Mouse (Mus musculus): ENCODE measurements around the gene Rps3. TPM values are rescaled to one million over a fixed set of nuclear protein-coding genes. Genes with fewer than 3 reads are reported as not detected.
"Not testable (repeated sequence)": the region's sequence is repeated elsewhere in the genome, so short reads cannot be mapped to it uniquely, and the experiment has no call there.

Rps3 gene
- 100 to 1,000 TPM; 215 to 261 TPM for total RNA-seq (2021)

DNA sequence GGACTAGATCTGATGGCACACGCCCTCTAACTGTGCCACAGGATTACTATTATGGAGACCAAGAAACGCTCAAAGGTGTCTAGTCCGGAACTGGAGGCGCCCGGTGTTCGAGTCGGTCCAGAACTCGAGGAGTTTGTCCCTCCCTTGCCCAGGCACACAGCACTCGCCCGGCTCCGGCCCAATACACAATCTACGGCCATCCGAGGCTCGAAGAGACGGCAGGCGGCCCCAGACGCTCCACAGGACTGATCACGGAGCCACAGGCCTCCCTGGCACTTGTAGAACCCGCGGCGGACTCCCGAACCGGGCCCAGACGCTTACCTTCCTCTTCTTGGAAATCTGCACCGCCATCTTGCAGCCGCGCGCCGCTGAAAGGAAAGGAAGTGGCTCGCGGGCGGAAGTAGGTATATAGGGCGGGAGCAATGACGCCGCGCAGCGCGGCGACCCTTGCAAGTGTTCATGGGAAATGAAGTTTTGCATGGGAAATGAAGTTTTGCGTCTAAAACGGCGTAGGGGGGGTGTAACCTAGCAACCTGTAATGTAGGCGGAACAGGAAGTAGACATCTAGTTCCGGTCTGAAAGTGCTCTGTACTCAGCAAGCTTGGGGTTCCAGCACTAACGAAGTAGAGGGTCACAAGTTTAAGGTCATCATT is at the start of gene Rps3:
Gene Rps3 (minus strand): TSS at position 468 of the 653 bp plus-strand sequence.
- DNase-seq (ENCODE audit: low spot score in 2 of 2): peak; percentile 93 to 96
- intact Hi-C loops (cut with DNase I): loop anchor here (10.0 kb wide), 1 partner anchor 381 kb away; the partner anchor contains the start of gene Spcs2

DNA sequence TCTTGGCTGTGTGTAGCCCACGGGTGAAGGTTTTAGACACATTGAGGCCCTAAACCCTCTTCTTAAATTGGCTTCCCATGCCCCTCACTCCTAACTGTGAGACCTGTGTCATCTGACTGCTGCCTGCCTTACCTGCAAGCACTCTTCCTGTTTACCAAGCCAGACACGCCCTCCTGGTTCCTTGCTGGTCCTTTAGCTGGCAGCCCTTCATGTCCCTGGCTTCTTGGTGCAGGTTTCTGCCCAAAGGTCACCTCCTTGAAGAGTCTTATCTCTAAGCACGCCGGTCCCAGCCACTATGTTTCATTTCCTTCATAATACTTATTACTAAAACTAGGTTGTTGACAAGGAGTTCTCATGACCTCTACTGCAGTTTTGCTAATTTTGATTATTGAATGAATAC is 49.0 kb upstream of the Rps3 start:
- no peak for DNase-seq (ENCODE audit: low spot score in 2 of 2)
- intact Hi-C loops (cut with DNase I): no loop called here

DNA sequence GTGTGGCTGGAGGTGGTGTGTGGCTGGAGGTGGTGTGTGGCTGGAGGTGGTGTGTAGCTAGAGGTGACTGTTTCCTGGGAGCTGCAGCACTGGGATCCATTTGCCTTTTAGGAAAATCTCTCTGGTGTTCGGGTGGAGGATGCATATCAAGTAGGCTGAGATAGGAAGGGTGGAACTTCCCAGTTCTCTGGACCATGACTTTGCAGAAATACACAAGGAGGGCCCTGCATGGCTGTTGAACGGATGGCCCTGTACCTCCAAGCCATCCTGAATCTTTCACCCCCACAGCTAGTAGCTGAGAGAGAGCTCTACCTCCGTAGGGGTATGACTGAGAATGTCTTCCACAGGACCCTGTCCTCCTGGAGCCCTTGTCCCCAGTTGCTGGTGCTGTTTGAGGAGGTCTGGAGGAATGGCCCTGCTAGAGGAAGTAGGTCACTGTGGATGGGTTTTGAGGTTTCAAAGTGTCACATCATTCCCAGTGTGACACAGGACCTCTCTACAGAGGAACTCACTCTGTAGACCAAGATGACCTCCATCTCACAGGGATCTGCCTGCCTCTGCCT is 48.0 kb upstream of the Rps3 start:
- DNase-seq (ENCODE audit: low spot score in 2 of 2): no peak
- intact Hi-C loops (cut with DNase I): no loop called here

DNA sequence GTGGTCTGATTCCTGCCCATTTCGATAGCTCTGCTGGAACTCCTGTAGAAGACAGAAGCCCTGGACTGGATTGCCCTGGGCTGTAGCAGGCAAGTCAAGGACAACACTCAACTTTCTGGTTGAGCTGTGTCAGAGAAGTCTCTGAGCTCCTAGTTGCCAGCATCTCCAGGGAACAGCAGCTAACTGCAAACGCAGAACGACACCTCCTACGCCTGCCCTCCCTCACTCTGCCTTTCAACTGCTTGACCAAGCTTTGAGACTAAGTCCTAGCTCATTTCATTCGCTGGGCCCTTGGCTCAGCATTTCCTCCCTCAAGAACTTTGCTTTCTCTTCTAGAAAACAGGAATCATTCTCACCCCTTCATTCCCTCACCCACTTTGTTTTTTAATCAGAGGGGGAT is 45.9 kb upstream of the Rps3 start:
- peak; percentile 53 to 66 for DNase-seq (ENCODE audit: low spot score in 2 of 2)
- intact Hi-C loops (cut with DNase I): no loop called here

DNA sequence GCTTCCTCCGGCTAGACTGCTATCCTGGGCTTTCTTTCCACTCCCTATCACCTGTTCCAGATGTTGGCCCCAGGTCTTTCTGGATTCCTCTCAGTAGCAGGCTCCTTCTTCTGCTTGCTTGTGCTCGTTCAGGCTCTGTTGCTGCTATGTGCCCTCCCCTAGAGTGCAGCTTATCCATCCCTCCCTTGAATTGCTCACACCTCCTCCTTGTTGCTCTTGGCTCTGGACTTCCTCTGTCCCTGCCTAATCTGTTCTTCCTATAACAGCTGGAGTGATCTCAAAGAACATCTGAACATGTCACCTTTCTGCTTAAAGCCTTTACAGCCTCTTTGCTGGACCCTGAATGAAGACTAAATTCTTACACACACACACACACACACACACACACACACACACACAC is 45.0 kb upstream of the Rps3 start:
- intact Hi-C loops (cut with DNase I): no loop called here
- DNase-seq (ENCODE audit: low spot score in 2 of 2): no peak

DNA sequence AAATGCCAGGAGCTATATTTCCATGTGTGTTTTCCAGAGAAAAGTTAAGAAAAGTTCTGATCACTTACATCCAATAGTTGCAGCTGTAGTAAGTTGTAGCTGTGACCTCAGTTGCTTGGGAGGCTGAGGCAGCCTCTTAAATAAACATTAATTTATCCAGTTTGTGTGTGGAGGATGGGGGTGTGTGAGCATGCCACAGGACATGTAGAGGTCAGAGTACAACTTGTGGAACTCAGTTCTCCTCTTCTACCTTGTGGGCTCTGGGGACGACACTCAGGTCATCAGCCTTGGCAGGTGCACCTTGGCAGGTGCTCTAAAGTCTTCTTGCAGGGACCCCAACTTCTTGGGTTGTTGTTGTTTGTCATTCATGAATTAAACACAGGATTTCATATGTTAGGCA is 40.3 kb upstream of the Rps3 start:
- DNase-seq (ENCODE audit: low spot score in 2 of 2): no peak
- intact Hi-C loops (cut with DNase I): no loop called here

DNA sequence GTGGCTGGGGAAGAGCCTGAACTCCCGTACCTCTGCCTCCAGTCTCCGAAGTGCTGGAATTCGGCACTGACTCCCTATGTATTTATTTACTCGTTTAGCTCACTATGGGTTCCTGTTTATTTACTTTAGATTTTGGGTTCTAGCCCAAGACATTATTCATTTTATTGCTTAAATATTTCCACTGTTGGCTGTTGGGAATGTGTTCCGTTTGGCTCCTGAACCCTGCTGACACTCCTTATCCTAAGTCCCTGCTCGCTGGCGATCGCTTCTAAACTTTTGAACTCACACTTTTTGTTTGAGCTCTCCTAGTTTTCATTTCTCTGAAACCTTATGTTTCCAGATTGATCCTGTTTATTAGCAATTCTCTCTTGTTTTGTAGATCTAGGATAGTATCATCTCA is 39.6 kb upstream of the Rps3 start:
- intact Hi-C loops (cut with DNase I): no loop called here
- DNase-seq (ENCODE audit: low spot score in 2 of 2): no peak

DNA sequence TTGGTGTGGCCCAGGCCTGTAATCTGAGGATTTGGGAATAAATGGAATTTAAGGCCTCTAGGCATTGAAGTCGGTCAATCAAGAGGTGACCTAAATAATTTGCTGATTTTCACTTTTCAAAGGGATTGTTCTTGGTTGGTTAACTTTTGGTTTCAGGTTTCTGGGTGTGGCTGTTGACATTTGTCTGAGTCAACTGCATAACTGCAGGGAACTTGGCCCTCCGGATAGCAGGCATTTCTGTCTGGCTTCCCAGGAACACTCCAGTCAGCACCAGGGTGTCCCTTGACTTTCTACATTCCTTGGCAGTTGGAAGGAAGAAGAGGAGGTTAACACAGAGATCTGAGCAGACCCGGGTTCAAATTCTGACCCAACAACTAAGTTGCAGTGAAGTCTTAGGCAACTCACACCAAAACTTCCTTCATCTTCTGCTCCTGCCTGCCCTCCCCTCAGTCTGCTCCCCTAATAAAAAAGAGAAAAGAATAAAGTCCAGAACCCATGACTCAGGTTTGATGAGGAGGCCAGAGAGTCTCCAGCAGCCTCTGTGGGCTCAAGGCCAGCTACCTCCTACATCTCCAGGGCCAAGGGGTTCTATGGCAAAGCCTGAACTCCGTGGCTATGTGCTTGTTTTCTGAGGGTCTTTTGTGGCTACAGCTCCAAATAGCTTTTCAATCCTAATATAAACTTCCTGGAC is 35.6 kb upstream of the Rps3 start:
- intact Hi-C loops (cut with DNase I): no loop called here

DNA sequence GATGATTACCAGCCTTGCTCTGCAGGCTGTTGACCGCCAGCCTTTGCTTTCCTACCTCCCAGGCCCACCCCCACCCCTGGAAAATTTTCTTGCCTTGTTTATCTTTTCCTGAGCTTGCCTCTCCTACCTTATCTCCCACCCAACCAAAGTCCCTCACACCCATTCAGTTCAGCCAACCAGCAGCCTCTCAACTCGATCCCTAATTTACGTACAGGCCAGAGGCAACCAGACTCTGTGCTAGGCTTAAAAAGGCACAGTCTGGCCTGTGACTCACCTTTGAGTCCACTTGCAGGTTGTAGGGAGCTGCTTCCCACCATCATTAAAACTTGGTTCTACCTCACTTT is 33.2 kb upstream of the Rps3 start:
- intact Hi-C loops (cut with DNase I): no loop called here

More for the DNA sequence above, 35.6 kb upstream of the Rps3 start:
- DNase-seq (ENCODE audit: low spot score in 2 of 2): no peak

DNA sequence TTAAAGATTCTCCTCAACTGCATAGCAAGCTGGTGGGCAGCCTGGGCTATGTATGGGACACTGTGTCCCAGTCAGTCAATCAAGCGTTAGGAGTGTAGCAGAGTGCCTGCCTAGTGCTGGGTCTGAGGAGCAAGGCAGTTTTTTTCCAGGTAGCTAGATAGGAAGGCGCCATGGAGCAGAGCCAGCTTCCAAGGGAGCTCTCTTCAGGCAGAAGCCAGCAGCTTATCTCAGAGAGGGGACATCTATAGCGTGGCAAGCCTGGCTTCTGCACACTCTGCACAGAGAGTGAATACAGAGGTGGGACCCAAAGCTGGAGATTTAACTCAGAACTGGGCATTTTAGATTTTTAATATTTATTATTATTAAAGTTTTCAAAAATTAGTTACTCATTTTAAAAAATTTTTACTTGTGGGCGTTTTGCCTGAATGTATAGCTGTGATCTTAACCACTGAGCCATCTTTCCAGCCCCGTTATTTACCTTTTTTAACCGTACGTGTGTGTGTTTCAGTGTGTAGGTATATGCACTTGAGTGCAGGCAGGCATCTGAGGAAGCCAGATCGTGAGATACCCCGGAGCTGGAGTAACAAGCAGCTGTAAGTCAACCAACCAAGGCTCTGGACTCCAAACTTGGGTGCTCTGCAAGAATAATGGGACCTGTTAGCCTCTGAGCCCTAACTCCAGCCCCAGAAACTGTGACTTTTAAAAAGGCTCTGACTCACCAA is 32.7 kb upstream of the Rps3 start:
- intact Hi-C loops (cut with DNase I): no loop called here
- DNase-seq (ENCODE audit: low spot score in 2 of 2): no peak

More for the DNA sequence above, 33.2 kb upstream of the Rps3 start:
- no peak for DNase-seq (ENCODE audit: low spot score in 2 of 2)

DNA sequence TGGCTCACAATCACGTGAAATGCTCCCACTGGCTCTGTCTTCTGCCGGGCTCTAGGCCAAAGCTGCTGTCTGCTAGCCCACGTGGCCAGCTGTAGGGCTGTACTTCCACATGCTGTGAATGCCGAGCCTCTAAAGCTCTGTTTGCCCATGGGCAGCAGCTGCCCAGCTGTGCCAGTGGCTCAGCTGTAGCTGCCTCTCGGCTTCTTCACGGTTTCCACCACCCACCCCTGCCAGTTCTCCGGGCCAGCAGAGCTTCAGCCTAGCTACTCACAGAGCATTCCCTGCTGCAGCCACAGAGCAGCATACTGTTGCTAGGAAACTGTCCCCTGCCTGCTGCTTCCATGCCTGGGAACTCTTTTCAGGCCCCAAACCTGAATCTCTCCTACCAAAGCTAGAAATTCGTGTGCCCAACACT is 26.6 kb upstream of the Rps3 start:
- intact Hi-C loops (cut with DNase I): no loop called here
- peak; percentile 61 to 69 for DNase-seq (ENCODE audit: low spot score in 2 of 2)

DNA sequence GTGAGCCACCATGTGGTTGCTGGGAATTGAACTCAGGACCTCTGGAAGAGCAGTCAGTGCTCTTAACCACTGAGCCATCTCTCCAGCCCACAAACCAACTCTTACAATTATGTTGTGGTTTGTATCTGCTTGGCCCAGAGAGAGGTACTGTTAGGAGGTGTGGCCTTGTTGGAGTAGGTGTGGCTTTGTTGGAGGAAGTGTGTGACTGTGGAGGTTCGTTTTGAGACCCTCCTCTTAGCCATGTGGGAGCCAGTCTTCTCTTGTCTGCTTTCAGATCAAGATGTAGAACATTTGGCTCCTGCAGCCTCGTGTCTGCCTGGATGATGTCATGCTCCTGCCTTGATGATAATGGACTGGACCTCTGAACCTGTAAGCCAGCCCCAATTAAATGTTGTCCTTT is 24.6 kb upstream of the Rps3 start:
- intact Hi-C loops (cut with DNase I); DNase-seq (ENCODE audit: low spot score in 2 of 2): not testable (repeated sequence)

DNA sequence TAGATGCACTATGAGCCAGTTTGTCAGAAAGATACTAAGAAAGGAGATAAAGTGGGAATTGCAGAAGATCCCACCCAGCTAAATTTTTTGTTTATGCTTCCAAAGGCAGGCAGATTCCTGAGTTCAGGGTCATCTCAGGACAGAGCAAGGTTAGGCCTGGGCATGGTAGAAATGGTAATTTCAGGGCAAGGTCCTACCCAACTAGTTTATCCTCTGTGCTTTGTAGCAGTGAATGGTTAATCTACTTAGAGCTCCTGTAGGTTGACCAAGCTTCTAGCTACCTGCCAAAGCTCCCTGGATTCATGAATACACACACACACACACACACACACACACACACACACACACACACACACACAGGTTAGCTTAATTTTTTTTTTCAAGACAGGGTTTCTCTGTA is 21.0 kb upstream of the Rps3 start:
- intact Hi-C loops (cut with DNase I): loop anchor here (5.0 kb wide), 2 partner anchors 33 to 293 kb away; partner anchors contain the start of gene Arrb1
- no peak for DNase-seq (ENCODE audit: low spot score in 2 of 2)

DNA sequence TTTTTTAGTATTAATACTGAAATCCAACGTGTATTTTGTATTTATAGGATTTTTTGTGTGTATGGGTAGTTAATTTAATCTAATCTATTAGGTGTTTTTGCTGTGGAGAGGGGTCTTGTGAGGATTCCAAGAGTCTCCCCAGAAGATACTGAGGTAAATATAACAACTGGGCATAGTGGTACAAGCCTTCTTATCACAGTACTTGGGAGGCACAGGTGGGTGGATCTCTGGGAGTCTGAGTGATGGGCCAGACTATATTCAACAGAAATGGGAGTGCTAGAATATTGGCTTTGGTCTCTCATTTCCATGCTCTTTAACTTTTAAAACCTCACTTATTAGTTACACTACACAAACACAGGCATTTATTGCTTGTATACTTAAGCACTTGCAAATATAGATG is 17.6 kb upstream of the Rps3 start:
- DNase-seq (ENCODE audit: low spot score in 2 of 2): no peak
- intact Hi-C loops (cut with DNase I): loop anchor here (2.0 to 5.0 kb wide), 3 partner anchors 36 to 296 kb away; partner anchors contain the start of gene Arrb1

DNA sequence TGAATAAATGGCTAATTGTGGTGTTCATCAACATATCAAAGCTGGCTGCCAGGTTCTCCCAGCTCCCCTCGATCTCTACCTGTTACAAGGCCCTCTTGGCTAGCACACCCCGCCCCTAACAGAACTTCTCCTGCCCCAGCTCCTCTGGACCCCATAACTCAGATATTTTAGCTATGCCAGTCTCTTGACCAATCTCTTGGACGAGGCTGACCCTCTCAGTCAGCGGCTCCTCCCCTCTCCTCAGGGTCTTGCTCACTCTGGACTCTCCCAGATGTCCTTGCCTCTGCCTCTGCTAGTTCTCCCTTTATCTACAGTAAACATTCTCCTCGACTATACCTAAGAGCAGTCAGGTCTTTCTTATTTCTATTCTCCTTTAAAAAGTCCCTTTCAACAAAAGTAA is 17.1 kb upstream of the Rps3 start:
- intact Hi-C loops (cut with DNase I): loop anchor here (1.0 to 5.0 kb wide), 4 partner anchors 37 to 297 kb away; partner anchors contain the start of gene Arrb1
- DNase-seq (ENCODE audit: low spot score in 2 of 2): no peak

DNA sequence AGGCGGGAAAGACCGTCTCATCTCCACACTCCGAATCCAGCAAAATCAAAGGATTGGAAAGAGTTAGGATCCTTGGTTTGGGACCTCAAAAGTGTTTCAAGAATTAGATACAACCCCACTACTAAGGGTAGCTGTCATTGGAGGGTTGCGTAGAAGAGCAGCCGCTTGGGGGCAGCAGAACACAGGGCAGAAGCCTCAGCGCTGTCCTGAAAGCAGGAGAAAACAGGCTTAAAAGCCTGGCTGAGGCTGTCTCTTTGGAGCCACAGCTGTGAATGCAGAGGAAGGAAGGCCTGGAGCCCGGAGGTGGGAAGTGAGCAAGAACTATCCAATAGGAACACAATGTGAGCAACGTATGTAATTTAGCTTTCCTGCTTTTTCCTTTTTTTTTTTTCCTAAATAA is 16.7 kb upstream of the Rps3 start:
- DNase-seq (ENCODE audit: low spot score in 2 of 2): peak; percentile 69 to 79
- intact Hi-C loops (cut with DNase I): loop anchor here (1.0 to 5.0 kb wide), 4 partner anchors 37 to 297 kb away; partner anchors contain the start of gene Arrb1

DNA sequence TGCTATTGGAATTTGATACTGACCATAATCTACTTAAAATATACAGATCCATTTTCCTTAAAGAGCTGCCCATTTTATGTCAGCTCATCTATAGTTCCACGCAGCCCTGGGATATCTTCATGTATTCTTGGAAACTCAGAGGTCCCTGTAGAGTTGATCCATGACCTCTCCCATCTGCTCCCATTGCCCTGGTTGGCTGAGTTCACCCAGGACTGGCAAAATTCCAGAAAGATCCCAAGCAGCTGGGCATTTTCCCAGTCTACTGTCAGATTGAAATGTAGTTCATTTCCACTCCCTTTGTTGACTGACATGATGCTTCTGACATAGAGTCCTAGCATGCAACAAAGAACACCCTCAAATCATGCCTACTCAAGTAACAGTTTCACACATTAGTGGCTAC is 15.6 kb upstream of the Rps3 start:
- intact Hi-C loops (cut with DNase I): no loop called here
- DNase-seq (ENCODE audit: low spot score in 2 of 2): no peak

DNA sequence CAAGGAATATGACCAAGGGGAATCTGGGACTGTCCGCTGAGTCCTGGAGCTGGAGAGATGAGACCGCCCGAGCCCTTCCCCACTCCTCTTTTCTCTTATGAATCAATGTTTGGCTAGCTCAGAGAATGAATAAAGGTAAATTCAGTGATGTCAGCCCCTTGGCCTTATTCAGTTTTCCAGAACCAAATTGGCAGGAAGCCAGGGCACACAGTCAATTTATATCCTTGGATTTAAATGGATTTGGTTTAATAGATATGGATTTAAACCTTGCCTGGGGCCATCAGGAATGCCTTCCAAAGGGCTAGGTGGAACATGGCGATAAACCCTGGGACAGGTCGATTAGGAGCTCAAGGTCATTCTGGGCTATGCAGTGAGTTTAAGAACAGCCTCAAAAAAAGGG is 6.2 kb upstream of the Rps3 start:
- intact Hi-C loops (cut with DNase I): loop anchor here (10.0 kb wide), 1 partner anchor 375 kb away; the partner anchor contains the start of gene Spcs2
- DNase-seq (ENCODE audit: low spot score in 2 of 2): no peak

DNA sequence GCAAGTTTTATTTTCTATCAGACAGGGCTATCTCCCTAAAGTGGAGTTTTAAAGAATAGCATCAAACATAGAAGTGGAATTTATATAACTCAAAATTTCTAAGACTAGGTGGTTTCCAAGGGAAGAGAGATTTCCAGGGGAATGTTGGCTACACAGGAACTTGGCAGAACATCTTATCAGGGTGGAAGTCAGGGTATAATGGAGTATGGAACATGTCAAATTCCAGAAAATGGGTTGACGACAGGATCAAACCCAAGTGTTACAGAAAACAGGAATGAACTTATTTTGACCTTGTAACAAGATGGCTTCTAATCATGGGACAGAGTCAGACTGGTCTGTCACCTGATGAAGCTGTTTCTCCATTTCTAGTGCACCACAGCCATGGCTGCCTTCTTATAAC is 1.1 kb upstream of the Rps3 start:
- no peak for DNase-seq (ENCODE audit: low spot score in 2 of 2)
- intact Hi-C loops (cut with DNase I): loop anchor here (10.0 kb wide), 1 partner anchor 380 kb away; the partner anchor contains the start of gene Spcs2

DNA sequence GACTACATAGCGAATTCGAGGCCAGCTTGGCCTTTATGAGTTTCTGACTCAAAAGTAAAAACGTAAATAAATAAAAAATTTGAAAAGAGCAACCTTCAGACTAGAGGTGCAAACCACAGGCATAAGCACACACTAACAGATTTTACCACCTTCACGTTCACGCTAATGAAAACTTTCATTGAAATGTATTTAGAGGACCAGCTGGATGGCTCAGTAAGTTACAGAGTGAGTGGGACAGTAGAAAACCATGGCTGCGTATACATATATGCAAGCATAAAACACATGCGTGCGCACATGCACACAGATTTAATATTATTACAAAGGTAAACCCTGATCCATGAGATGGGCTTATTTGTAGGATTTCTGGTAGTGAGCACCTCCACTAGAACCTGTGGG is 384 bp upstream of the Rps3 start:
- intact Hi-C loops (cut with DNase I): loop anchor here (10.0 kb wide), 1 partner anchor 381 kb away; the partner anchor contains the start of gene Spcs2
- no peak for DNase-seq (ENCODE audit: low spot score in 2 of 2)

Data from left cerebral cortex, postnatal 36 days (tissue).